Comparison of ENCODE assay signal across 8 mouse cellular contexts in genomic region chr6:112696056-112696950, GRCm38 (mm10). TPM values are rescaled to one million over a fixed set of nuclear protein-coding genes. Genes with fewer than 3 reads are reported as not detected.
DNase-seq lines count a peak whose midpoint lies in the region; ATAC-seq and TF ChIP-seq lines count a peak whose summit lies in the region.

Rad18 (minus strand) TSS chr6:112696686.

- peak within 1 kb of the TSS; percentile 87 for H3K4me2 ChIP-seq in hindbrain, postnatal 0 days (ENCODE audit: low read depth, low read length)

- H3K9me3 ChIP-seq in hindbrain, postnatal 0 days (ENCODE audit: low read length) = no peaks in the 10 kb centered on the region

- H3K4me1 ChIP-seq in hindbrain, postnatal 0 days (ENCODE audit: insufficient read depth, low read length) = no peaks in the 10 kb centered on the region

- WGBS in hindbrain, postnatal 0 days = under 1% methylated on average over 77 of the region's 77 CpGs

- intact Hi-C loops in gastrocnemius, adult 2 months (cut with DNase I) = loop anchor here (2.0 to 10.0 kb wide), 2 partner anchors 202 to 304 kb away; no protein-coding TSS in a partner anchor
- intact Hi-C loops in left cerebral cortex, postnatal 10 days (cut with DNase I) = loop anchor here (10.0 kb wide), 1 partner anchor 202 kb away; no protein-coding TSS in a partner anchor

- H3K27ac ChIP-seq in gastrocnemius, adult 2 months = peak within 1 kb of the TSS; percentile 73
- peak within 1 kb of the TSS; percentile 34; the same call in 1 of the 2 replicates for H3K27ac ChIP-seq in hindbrain, postnatal 0 days

- H3K4me3 ChIP-seq in gastrocnemius, adult 2 months = peak within 1 kb of the TSS; percentile 81
- H3K4me3 ChIP-seq in hindbrain, postnatal 0 days (ENCODE audit: low read length) = peak within 1 kb of the TSS; percentile 71

- no peaks in the 10 kb centered on the region for H3K36me3 ChIP-seq in hindbrain, postnatal 0 days (ENCODE audit: insufficient read depth, low read length)

- peak; percentile 97 for DNase-seq in ZHBTc4 (ENCODE audit: low read depth, low spot score)
- peak; percentile 65 to 81 for DNase-seq in cerebellum, postnatal 4 days (ENCODE audit: low spot score in 2 of 2)
- DNase-seq in gastrocnemius, adult 2 months = peak; percentile 88
- peak; percentile 95 for DNase-seq in hindbrain, postnatal 0 days (ENCODE audit: low spot score)
- peak; percentile 75 to 89 for DNase-seq in left cerebral cortex, postnatal 10 days (ENCODE audit: extremely low spot score in 1 of 2, low spot score in 2 of 2)
- peak; percentile 84 for DNase-seq in right cerebral cortex, postnatal 25 days
- DNase-seq in urinary bladder, postnatal 4 days (ENCODE audit: low spot score in 2 of 2) = peak; percentile 71 to 81

- ATAC-seq in hindbrain, postnatal 0 days = peak; percentile 95
- peak; percentile 90 for ATAC-seq in megakaryocyte-erythroid progenitor cell, adult 5-6 weeks (replicated peaks; ENCODE audit: low FRiP score, low TSS enrichment, poor library complexity, severe bottlenecking)

- no peak for TF ChIP-seq CTCF in gastrocnemius, adult 2 months (IDR thresholded peaks at IDR 0.05)
- no peak for TF ChIP-seq CTCF in hindbrain, postnatal 0 days (IDR thresholded peaks at IDR 0.05; ENCODE audit: low read depth)

- H3K27me3 ChIP-seq in hindbrain, postnatal 0 days (ENCODE audit: insufficient read depth, low read length) = no peaks in the 10 kb centered on the region

- H3K9ac ChIP-seq in hindbrain, postnatal 0 days (replicated peaks; ENCODE audit: low read length) = peak within 1 kb of the TSS; percentile 60

RNA-seq across cellular contexts. Expression of gene Rad18, which starts in this region (rescaled TPM):
- 1 to 10 TPM in 1 of 2 experiments, under 1 TPM in 1; 0.92 to 1.4 TPM for total RNA-seq in gastrocnemius, adult 2 months (2021)
- total RNA-seq in hindbrain, postnatal 0 days (2014; rRNA removed) = 8.3 and 8.4 TPM in 2 replicates
- 18.1 and 18.2 TPM in 2 replicates for polyA plus RNA-seq in hindbrain, postnatal 0 days (2015; fragmentation: Nextera tagmentation; extraction: Ambion mirVana)
- 1 to 10 TPM; 8.6 to 8.7 TPM for total RNA-seq in left cerebral cortex, postnatal 10 days (2021)
- total RNA-seq in megakaryocyte-erythroid progenitor cell, adult 5-6 weeks (2014; fragmentation: Nextera tagmentation) = 36.0 and 52.4 TPM in 2 replicates
- 40.1 and 49.6 TPM in 2 replicates for total RNA-seq in megakaryocyte-erythroid progenitor cell, adult 5-6 weeks (2017)

Comparison
In these comparisons a context has a peak if more than half of its experiments do, and no peak if none do; other contexts are left out.
1. Peak in every context shown above with its lines: DNase-seq, ATAC-seq, H3K4me3 ChIP-seq and H3K27ac ChIP-seq.